Mouse (Mus musculus) urinary bladder, postnatal 4 days (tissue): ENCODE measurements around the gene Olfr761.
"Not testable (repeated sequence)": the region's sequence is repeated elsewhere in the genome, so short reads cannot be mapped to it uniquely, and the experiment has no call there.

Experiments
- DNase-seq, 2 experiments: peaks; one replicate each; pipeline ENCODE4 v3.0.0; 2021 to 2022; ENCODE audit warnings: low spot score in 2 of 2

The Olfr761 gene

DNA sequence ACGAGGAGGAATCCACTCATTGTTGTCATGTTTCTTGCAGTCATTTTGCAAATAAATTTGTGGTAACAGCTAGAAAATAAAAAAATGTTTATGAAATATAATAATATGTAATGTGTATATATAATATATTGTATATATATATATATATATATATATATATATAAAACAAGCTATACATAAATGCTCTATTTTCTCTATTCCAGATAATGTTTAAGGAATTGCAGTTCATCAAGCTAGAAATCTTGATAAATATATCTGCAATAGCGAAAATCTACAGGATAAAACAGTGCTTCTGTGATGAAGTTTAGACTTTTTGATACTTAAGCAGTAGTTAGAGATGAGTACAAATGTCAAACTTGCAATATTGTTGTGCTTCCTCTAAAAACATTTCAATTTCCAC lies at the start of gene Olfr761:
Olfr761 (minus strand) TSS at position 101 of the 400 bp plus-strand sequence.
- DNase-seq = no peak

DNA sequence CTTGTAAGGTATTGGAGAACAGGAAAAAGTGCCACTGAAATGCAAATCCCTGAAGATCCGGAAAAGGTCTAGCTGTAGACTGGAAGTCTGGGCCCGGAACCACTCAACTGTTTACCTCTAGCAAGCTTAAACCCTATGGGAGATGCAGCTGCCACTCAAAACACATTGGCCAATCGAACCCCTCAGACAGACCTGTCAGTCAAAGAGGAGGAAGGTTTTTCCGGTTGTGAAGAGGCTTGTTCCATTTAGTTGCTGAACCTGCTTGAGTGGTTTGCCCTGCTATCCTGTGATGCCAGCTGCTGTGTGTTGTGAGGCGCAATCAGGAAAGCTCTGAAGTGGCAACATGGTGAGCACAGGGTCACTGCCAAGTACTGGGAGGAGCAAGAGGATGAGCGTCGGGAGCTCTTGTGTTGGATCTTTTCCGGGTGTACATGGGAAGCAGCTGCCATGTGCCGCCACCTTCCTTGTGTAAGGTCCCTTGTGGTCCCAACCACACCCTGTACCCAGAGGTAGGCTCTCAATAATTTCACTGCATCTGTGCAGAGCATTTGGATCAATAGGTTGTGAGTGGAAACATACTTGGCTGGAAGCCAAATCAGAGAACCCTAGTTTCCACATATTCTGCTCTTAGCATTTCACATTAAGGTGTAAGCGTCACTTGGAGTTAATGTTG lies 42.9 kb upstream of the Olfr761 start:
- DNase-seq = no peak

DNA sequence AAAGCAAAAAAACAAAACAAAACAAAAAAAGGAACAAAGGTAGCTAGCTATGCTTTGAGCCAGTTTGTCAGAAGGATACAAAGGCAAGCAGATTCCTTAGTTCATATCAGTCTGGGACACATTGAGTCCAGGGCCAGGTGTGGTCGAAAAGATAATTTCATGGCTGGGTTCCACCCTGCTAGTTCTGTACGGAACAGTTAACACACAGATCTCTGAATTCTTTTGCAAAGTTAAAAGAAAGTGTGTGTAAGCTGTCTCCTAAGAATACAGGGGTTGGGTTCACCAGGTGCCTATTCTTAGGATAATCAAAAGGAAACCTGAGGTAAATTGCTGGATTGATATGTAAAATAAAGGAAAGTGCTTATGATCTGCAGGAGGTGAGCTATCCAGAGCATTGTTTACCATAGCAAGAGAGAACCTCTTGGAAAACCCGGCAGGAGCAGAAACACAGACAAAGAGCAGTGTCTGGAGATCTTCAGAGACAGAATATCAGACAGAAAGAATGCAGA lies 37.6 kb upstream of the Olfr761 start:
- no peak for DNase-seq

DNA sequence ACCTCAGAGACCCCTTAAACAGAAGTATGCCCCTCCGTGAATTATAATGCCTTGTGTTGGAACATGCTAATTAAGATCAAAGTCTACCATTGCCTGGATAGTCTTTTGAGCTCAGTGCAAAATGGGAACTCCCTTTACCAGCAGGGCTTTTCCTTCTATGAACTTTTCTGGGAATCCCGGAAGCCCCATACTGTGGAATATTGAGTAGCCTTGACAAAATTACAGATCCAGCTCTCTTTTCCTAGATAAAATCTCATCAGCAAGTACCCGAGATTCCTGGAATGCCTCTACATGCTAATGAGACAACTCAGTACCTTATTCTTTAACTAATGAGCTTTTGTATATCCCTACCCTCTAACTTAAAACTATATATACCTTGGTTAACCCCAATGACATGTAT lies 20.7 kb upstream of the Olfr761 start:
- DNase-seq = no peak

DNA sequence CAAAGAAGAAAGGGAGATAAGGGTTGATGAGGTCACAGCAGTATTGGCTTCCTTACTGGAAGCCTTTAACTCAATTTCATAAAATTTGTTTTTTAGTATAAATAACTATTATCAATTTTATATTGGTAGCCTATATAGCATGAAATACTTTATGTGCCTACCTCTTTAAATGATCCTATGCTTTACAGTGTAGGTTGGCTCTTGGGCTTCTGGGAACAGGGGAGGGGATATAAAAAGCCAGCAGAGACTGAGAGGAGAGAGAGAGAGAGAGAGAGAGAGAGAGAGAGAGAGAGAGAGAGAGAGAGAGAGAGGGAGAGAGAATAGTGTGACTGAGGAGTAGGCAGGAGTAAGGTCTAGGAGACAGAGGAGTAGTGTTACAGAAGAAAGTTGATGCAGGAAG lies 32.6 kb downstream of the Olfr761 start, which contains the start of gene Olfr128:
Olfr128 (plus strand) TSS at position 301 of the 400 bp plus-strand sequence.
- DNase-seq = no peak

DNA sequence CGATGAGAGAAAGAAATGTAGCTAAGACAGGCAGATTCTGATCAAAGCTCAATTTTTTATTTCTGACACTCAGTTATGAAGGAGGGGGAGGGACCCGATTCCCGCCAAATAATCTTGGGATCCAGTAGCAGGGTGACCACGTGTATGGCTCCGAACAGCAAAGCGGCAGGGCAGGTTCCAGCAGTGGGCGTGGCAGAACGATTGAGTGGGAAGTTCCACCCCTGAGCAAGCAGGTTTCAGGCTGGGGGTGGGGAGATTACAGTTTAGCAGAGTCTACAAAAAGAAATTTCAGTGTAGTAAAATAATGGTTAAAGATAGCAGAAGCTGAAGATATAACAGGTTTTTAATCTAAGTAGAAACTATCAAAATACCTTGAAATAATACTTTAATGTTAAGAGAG lies 46.1 kb downstream of the Olfr761 start:
- DNase-seq = not testable (repeated sequence)
